Mouse (Mus musculus): ENCODE measurements at regions not wholly inside any gene's neighbourhood (a gene's known extent, or its start where the extent isn't known, plus 50 kb on each side); places are given as distances from the start of the nearest gene placed in this dataset.

DNA sequence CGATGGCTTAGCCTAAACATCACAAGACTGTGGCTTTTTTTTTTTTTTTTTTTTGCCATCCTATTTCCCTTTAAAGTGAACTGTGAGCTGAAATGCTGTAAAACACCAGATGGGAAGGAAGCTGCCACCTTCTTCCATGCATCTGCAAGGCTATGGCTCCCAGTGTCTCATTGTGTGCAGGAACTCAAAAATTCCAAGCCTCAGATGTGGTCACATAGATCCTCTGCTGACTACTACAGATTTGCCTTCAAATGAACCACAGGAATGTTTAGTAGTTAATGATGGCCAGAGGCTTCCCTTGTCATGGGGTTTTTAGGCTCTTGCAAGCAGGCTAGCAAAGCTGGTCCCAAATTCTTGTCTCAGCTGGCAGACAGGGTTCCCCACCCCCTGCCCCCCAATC lies 114.9 kb upstream of the Robo2 start:
- DNase-seq, result no peak
- 29% methylated on average over 1 of the region's 1 CpGs for WGBS (ENCODE audit: insufficient replicate concordance)
- no peaks in the 10 kb centered on the region for H3K9me3 ChIP-seq (ENCODE audit: low read length)

DNA sequence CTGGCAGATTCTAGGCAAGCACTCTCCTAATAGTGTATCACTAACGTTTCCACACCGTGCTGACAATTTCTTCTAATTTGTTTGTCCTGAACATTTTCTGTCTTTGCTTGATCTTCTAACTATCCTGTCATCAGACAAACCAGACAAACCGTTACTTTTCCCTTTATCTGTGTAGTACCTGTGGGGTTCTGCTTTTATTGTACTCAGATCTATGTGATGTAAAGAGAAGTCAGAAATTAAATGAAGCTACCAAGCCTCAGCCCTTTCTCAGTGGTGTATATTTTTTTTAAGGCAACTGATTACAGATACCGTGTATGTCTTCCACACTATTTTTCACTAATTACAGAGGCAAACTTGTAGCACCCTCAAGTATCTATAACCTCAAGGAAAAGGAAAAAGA lies 108.9 kb upstream of the Robo2 start:
- H3K4me1 ChIP-seq (ENCODE audit: insufficient read depth), result no peaks in the 10 kb centered on the region
- 78% methylated on average over 4 of the region's 4 CpGs for WGBS (ENCODE audit: insufficient replicate concordance)
- H3K9ac ChIP-seq (replicated peaks), result no peak overlapping the region
- no peak overlapping the region for H3K4me2 ChIP-seq (ENCODE audit: low read depth, low read length)
- no peak for ATAC-seq
- no peaks in the 10 kb centered on the region for H3K36me3 ChIP-seq (replicated peaks; ENCODE audit: insufficient read depth, low read length)
- no peak overlapping the region for H3K27ac ChIP-seq (ENCODE audit: low read depth)
- no peak for DNase-seq
- H3K4me3 ChIP-seq (ENCODE audit: low read depth, low read length), result no peak overlapping the region
- H3K9me3 ChIP-seq (ENCODE audit: low read length), result no peaks in the 10 kb centered on the region
- H3K27me3 ChIP-seq (ENCODE audit: insufficient read depth, low read length), result no peaks in the 10 kb centered on the region
- TF ChIP-seq CTCF (IDR thresholded peaks at IDR 0.05; ENCODE audit: low read depth) (no peak), EP300 (IDR thresholded peaks at IDR 0.05; ENCODE audit: low read depth) (no peak)

More for the DNA sequence above, 114.9 kb upstream of the Robo2 start:
- Histone ChIP-seq H3K4me3 (ENCODE audit: low read depth, low read length) (no peak overlapping the region), H3K9ac (replicated peaks) (no peak overlapping the region), H3K4me1 (ENCODE audit: insufficient read depth) (no peaks in the 10 kb centered on the region), H3K36me3 (replicated peaks; ENCODE audit: insufficient read depth, low read length) (no peaks in the 10 kb centered on the region), H3K27me3 (ENCODE audit: insufficient read depth, low read length) (no peaks in the 10 kb centered on the region), H3K4me2 (ENCODE audit: low read depth, low read length) (no peak overlapping the region), H3K27ac (ENCODE audit: low read depth) (no peak overlapping the region)
- TF ChIP-seq EP300 (IDR thresholded peaks at IDR 0.05; ENCODE audit: low read depth) (no peak), CTCF (IDR thresholded peaks at IDR 0.05; ENCODE audit: low read depth) (no peak)
- ATAC-seq, result no peak

DNA sequence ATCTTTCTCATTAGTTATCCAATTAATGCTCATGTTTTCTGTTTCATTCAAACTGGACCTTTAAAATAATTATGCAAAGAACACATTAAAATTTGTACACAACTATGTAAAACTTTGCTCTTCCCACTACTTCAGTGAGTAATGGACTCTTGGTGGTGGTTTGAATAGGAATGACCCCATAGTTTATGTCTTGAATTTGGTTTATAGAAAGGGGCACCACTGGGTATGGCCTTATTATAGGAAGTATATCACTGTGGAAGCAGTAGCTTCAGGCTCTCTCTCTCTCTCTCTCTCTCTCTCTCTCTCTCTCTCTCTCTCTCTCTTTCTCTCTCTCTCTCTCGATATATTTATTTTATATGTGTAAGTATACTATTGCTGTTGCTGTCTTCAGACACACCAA lies 106.3 kb upstream of the Robo2 start:
- H3K4me2 ChIP-seq (ENCODE audit: low read depth, low read length), result no peak overlapping the region
- no peak overlapping the region for H3K4me3 ChIP-seq (ENCODE audit: low read depth, low read length)
- no peak overlapping the region for H3K9ac ChIP-seq (replicated peaks)
- no peaks in the 10 kb centered on the region for H3K9me3 ChIP-seq (ENCODE audit: low read length)
- no peak overlapping the region for H3K27ac ChIP-seq (ENCODE audit: low read depth)
- H3K4me1 ChIP-seq (ENCODE audit: insufficient read depth), result no peaks in the 10 kb centered on the region
- TF ChIP-seq EP300 (IDR thresholded peaks at IDR 0.05; ENCODE audit: low read depth) (no peak), CTCF (IDR thresholded peaks at IDR 0.05; ENCODE audit: low read depth) (no peak)
- WGBS (ENCODE audit: insufficient replicate concordance), result 71% methylated on average over 1 of the region's 1 CpGs
- no peak for ATAC-seq
- no peaks in the 10 kb centered on the region for H3K36me3 ChIP-seq (replicated peaks; ENCODE audit: insufficient read depth, low read length)
- no peaks in the 10 kb centered on the region for H3K27me3 ChIP-seq (ENCODE audit: insufficient read depth, low read length)
- no peak for DNase-seq

DNA sequence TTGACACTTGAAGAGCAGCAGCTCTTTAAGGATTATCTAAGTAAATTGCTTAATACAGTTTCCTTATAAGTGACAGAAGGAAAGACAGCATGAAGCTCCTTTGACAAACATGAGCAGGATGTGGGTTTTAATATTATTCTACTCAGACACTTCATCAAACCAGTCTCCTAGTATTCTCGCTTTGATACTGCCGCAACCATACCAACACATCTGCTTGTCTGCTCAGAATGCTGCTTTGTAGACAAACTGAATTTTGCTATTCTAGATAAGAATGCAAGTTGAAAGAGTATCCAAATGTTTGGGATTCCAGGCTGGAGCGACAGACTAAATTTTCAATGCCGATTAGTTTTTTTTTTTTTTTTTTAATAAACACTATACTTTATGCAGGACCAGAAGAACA lies 105.7 kb upstream of the Robo2 start:
- no peak overlapping the region for H3K4me2 ChIP-seq (ENCODE audit: low read depth, low read length)
- H3K9ac ChIP-seq (replicated peaks), result no peak overlapping the region
- H3K27me3 ChIP-seq (ENCODE audit: insufficient read depth, low read length), result no peaks in the 10 kb centered on the region
- TF ChIP-seq CTCF (IDR thresholded peaks at IDR 0.05; ENCODE audit: low read depth), result no peak
- TF ChIP-seq EP300 (IDR thresholded peaks at IDR 0.05; ENCODE audit: low read depth), result no peak
- no peaks in the 10 kb centered on the region for H3K4me1 ChIP-seq (ENCODE audit: insufficient read depth)
- H3K4me3 ChIP-seq (ENCODE audit: low read depth, low read length), result no peak overlapping the region
- no peak for ATAC-seq
- H3K36me3 ChIP-seq (replicated peaks; ENCODE audit: insufficient read depth, low read length), result no peaks in the 10 kb centered on the region
- DNase-seq, result no peak
- no peak overlapping the region for H3K27ac ChIP-seq (ENCODE audit: low read depth)
- 76% methylated on average over 4 of the region's 4 CpGs for WGBS (ENCODE audit: insufficient replicate concordance)
- no peaks in the 10 kb centered on the region for H3K9me3 ChIP-seq (ENCODE audit: low read length)

DNA sequence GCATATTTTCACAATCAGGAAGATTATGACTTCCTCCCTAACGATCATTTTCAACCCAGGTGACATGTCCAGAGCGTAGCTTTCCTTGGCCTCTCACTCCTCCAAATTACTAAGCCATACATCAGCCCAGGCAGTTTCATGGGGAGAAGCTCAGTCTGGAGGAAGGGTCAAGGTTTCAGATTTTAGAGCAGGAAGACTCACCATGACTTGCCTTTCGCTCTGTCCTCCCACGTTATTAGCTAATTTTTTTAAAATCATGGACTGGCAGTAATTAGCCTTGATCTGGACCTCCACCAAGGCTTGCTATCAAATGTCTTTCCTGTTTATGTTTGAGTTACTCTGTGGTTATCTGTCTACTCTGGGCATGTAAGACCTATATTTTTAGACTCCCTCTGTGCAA lies 102.9 kb upstream of the Robo2 start:
- Histone ChIP-seq H3K4me1 (ENCODE audit: insufficient read depth) (no peaks in the 10 kb centered on the region), H3K27me3 (ENCODE audit: insufficient read depth, low read length) (no peaks in the 10 kb centered on the region), H3K4me2 (ENCODE audit: low read depth, low read length) (no peak overlapping the region), H3K36me3 (replicated peaks; ENCODE audit: insufficient read depth, low read length) (no peaks in the 10 kb centered on the region), H3K9ac (replicated peaks) (no peak overlapping the region), H3K9me3 (ENCODE audit: low read length) (no peaks in the 10 kb centered on the region), H3K4me3 (ENCODE audit: low read depth, low read length) (no peak overlapping the region), H3K27ac (ENCODE audit: low read depth) (no peak overlapping the region)
- DNase-seq (no peak), ATAC-seq (no peak)
- TF ChIP-seq CTCF (IDR thresholded peaks at IDR 0.05; ENCODE audit: low read depth) (no peak), EP300 (IDR thresholded peaks at IDR 0.05; ENCODE audit: low read depth) (no peak)
- WGBS (ENCODE audit: insufficient replicate concordance), result 56% methylated on average over 4 of the region's 4 CpGs

DNA sequence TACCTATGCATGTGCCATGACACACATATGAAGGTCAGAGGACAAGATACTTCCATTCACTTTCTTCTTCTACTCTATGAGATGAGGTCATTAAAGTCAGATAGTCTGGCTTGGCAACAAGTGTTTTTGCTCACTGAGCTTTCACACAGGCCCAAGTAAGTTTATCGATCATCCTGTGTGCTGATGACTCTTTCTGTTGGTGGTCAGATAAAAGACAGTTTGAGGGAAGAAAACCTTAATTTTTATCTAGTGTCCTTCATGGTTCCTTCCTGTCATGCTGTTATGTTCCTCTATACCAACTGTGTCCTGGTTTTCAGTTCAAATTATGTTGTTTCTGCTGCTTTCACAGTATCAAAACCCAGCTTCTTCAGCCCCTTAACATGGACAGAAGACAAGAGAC lies 98.8 kb upstream of the Robo2 start:
- Histone ChIP-seq H3K9me3 (ENCODE audit: low read length) (no peaks in the 10 kb centered on the region), H3K36me3 (replicated peaks; ENCODE audit: insufficient read depth, low read length) (no peaks in the 10 kb centered on the region), H3K27me3 (ENCODE audit: insufficient read depth, low read length) (no peaks in the 10 kb centered on the region), H3K27ac (ENCODE audit: low read depth) (no peak overlapping the region), H3K4me2 (ENCODE audit: low read depth, low read length) (no peak overlapping the region), H3K9ac (replicated peaks) (no peak overlapping the region), H3K4me3 (ENCODE audit: low read depth, low read length) (no peak overlapping the region), H3K4me1 (ENCODE audit: insufficient read depth) (no peaks in the 10 kb centered on the region)
- no peak for ATAC-seq
- WGBS (ENCODE audit: insufficient replicate concordance), result 34% methylated on average over 1 of the region's 1 CpGs
- no peak for TF ChIP-seq CTCF (IDR thresholded peaks at IDR 0.05; ENCODE audit: low read depth)
- no peak for TF ChIP-seq EP300 (IDR thresholded peaks at IDR 0.05; ENCODE audit: low read depth)
- DNase-seq, result no peak

DNA sequence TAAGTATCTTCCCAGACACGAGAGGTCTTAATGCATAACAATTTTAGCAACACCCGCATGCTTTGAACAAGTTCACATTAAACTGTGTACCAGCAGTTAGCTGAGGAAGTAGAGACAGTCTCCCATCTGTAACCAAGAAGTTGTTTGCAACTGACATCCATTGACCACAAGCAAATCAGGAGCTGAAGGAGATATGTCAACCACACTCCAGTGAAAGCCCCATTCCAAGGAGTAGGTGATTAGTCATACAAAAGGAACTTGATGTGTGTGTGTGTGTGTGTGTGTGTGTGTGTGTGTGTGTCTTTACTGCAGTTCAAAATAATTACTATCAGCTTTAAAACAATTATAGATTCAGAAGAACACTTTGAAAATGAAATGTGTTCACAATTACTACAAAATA lies 97.9 kb upstream of the Robo2 start:
- no peaks in the 10 kb centered on the region for H3K36me3 ChIP-seq (replicated peaks; ENCODE audit: insufficient read depth, low read length)
- no peaks in the 10 kb centered on the region for H3K27me3 ChIP-seq (ENCODE audit: insufficient read depth, low read length)
- H3K4me2 ChIP-seq (ENCODE audit: low read depth, low read length), result no peak overlapping the region
- no peak overlapping the region for H3K4me3 ChIP-seq (ENCODE audit: low read depth, low read length)
- H3K4me1 ChIP-seq (ENCODE audit: insufficient read depth), result no peaks in the 10 kb centered on the region
- no peak for TF ChIP-seq CTCF (IDR thresholded peaks at IDR 0.05; ENCODE audit: low read depth)
- TF ChIP-seq EP300 (IDR thresholded peaks at IDR 0.05; ENCODE audit: low read depth), result no peak
- H3K9ac ChIP-seq (replicated peaks), result no peak overlapping the region
- H3K9me3 ChIP-seq (ENCODE audit: low read length), result no peaks in the 10 kb centered on the region
- no peak overlapping the region for H3K27ac ChIP-seq (ENCODE audit: low read depth)
- 43% methylated on average over 2 of the region's 2 CpGs for WGBS (ENCODE audit: insufficient replicate concordance)
- ATAC-seq, result no peak
- no peak for DNase-seq

All from liver, postnatal 0 days (tissue).